Mouse (Mus musculus): Measurements from ENCODE around the gene Efl1. TPM values are rescaled to one million over a fixed set of nuclear protein-coding genes. Genes with fewer than 3 reads are reported as not detected.
"Not testable (repeated sequence)": the region's sequence is repeated elsewhere in the genome, so short reads cannot be mapped to it uniquely, and the experiment has no call there.

Gene Efl1
- polyA plus RNA-seq, 1 experiment, result 6.8 TPM

- TF ChIP-seq CTCF (IDR thresholded peaks at IDR 0.05; ENCODE audit: control insufficient read depth, insufficient read depth, low read length) (no peak), POLR2A (IDR thresholded peaks at IDR 0.05; ENCODE audit: borderline replicate concordance, control insufficient read depth, low read depth, low read length) (no peak)
- WGBS, result 7% methylated on average over 7 of the region's 7 CpGs
- H3K4me1 ChIP-seq (ENCODE audit: control insufficient read depth, insufficient read depth, low read length), result no peaks in the 10 kb centered on the region
- no peak overlapping the region for H3K4me3 ChIP-seq (replicated peaks; ENCODE audit: control insufficient read depth, low read depth, low read length)
- H3K27ac ChIP-seq (ENCODE audit: control insufficient read depth, insufficient read depth, low read depth, low read length, poor library complexity), result no peak overlapping the region
Observed at GRCm38 (mm10) chr7:82720906-82721305, 72.5 kb downstream of the Efl1 start.

GRCm38 (mm10) chr7:82722486-82723123 lies 74.2 kb downstream of the Efl1 start:
- whole genome bisulfite sequencing, result 87% methylated on average over 7 of the region's 7 CpGs

GRCm38 (mm10) chr7:82723151-82723871 lies 74.9 kb downstream of the Efl1 start:
- H3K27ac ChIP-seq (ENCODE audit: control insufficient read depth, insufficient read depth, low read depth, low read length, poor library complexity), result no peak overlapping the region
- 81% methylated on average over 7 of the region's 7 CpGs for WGBS
- H3K4me1 ChIP-seq (ENCODE audit: control insufficient read depth, insufficient read depth, low read length), result no peaks in the 10 kb centered on the region
- H3K4me3 ChIP-seq (replicated peaks; ENCODE audit: control insufficient read depth, low read depth, low read length), result no peak overlapping the region
- TF ChIP-seq CTCF (IDR thresholded peaks at IDR 0.05; ENCODE audit: control insufficient read depth, insufficient read depth, low read length) (no peak), POLR2A (IDR thresholded peaks at IDR 0.05; ENCODE audit: borderline replicate concordance, control insufficient read depth, low read depth, low read length) (no peak)

More at GRCm38 (mm10) chr7:82722486-82723123, 74.2 kb downstream of the Efl1 start:
- Histone ChIP-seq H3K27ac (ENCODE audit: control insufficient read depth, insufficient read depth, low read depth, low read length, poor library complexity) (no peak overlapping the region), H3K4me3 (replicated peaks; ENCODE audit: control insufficient read depth, low read depth, low read length) (no peak overlapping the region), H3K4me1 (ENCODE audit: control insufficient read depth, insufficient read depth, low read length) (no peaks in the 10 kb centered on the region)
- TF ChIP-seq POLR2A (IDR thresholded peaks at IDR 0.05; ENCODE audit: borderline replicate concordance, control insufficient read depth, low read depth, low read length) (no peak), CTCF (IDR thresholded peaks at IDR 0.05; ENCODE audit: control insufficient read depth, insufficient read depth, low read length) (no peak)

- no peak for TF ChIP-seq CTCF (IDR thresholded peaks at IDR 0.05; ENCODE audit: control insufficient read depth, insufficient read depth, low read length)
- TF ChIP-seq POLR2A (IDR thresholded peaks at IDR 0.05; ENCODE audit: borderline replicate concordance, control insufficient read depth, low read depth, low read length), result no peak
- Histone ChIP-seq H3K4me3 (replicated peaks; ENCODE audit: control insufficient read depth, low read depth, low read length) (no peak overlapping the region), H3K27ac (ENCODE audit: control insufficient read depth, insufficient read depth, low read depth, low read length, poor library complexity) (no peak overlapping the region), H3K4me1 (ENCODE audit: control insufficient read depth, insufficient read depth, low read length) (no peaks in the 10 kb centered on the region)
- 69% methylated on average over 3 of the region's 3 CpGs for WGBS
Observed at GRCm38 (mm10) chr7:82724491-82724890, 76.1 kb downstream of the Efl1 start.

DNA sequence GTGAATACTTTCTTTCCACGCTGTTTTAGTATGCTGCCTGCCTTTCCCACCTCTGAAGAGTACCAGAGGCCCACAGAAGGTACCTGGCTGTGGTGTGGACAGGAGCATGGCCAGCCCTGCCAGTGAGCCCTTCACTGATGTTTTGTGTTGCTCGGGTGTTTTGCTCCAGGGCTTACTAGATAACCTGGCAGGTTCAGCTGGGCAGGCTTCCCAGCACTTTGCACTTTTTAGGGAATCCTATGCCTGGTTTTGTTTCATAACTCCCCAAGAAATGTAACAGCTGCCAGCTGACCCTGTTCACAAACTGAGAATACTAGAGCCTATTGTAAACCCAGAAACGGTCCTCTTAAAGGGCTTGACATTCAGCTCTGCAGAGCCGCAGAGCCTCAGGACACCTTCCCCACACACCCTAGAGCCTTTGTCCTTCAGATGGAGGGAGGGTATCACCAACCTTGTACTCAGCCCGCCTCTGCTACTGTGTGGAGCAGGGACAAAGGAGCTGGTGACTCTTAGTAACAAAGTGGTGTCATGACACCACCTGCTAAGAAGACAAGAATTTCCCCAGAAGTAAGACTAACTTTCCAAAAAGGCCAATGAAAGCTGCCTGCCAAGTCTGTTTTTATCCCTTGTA lies 76.7 kb downstream of the Efl1 start:
- Histone ChIP-seq H3K4me3 (replicated peaks; ENCODE audit: control insufficient read depth, low read depth, low read length) (no peak overlapping the region), H3K27ac (ENCODE audit: control insufficient read depth, insufficient read depth, low read depth, low read length, poor library complexity) (no peak overlapping the region), H3K4me1 (ENCODE audit: control insufficient read depth, insufficient read depth, low read length) (no peaks in the 10 kb centered on the region)
- no peak for TF ChIP-seq POLR2A (IDR thresholded peaks at IDR 0.05; ENCODE audit: borderline replicate concordance, control insufficient read depth, low read depth, low read length)
- TF ChIP-seq CTCF (IDR thresholded peaks at IDR 0.05; ENCODE audit: control insufficient read depth, insufficient read depth, low read length), result no peak
- WGBS, result 88% methylated on average over 5 of the region's 5 CpGs

DNA sequence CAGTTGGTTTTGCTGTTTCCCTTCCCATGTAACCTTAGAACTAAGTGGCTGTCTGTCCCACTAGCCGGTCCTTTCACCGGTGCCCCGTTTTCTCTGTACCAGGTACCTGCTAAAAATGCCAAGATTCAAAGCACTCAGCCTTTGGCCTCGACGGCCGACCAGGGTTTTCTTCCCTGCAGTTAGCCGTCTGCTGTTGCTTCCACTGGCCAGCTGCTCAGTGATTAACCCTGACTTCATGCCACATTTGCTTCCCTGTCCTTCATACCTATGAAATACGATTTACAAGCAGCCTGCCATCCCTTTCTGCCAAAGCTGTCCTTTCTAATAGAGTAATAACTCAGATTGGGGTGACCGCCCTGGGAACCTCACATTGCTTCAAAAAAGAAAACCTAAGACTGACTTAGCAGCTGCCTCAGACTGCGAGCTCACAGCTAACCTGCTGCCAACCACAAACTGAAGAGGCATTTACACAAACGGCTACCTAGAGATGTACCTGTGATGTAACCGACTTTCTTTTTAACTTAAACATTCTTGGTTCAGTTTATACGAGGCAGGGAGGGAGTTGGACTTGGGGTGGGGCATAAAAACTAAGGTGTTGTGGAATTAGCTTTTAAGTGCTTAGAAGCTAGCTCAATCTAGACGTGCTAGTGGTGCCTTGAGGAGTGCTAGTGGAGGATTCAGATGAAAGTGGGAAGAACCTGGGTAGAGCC lies 77.5 kb downstream of the Efl1 start:
- Histone ChIP-seq H3K4me1 (ENCODE audit: control insufficient read depth, insufficient read depth, low read length) (no peaks in the 10 kb centered on the region), H3K27ac (ENCODE audit: control insufficient read depth, insufficient read depth, low read depth, low read length, poor library complexity) (no peak overlapping the region), H3K4me3 (replicated peaks; ENCODE audit: control insufficient read depth, low read depth, low read length) (no peak overlapping the region)
- no peak for TF ChIP-seq POLR2A (IDR thresholded peaks at IDR 0.05; ENCODE audit: borderline replicate concordance, control insufficient read depth, low read depth, low read length)
- no peak for TF ChIP-seq CTCF (IDR thresholded peaks at IDR 0.05; ENCODE audit: control insufficient read depth, insufficient read depth, low read length)
- 84% methylated on average over 14 of the region's 14 CpGs for WGBS

- no peak overlapping the region for H3K27ac ChIP-seq (ENCODE audit: control insufficient read depth, insufficient read depth, low read depth, low read length, poor library complexity)
- H3K4me3 ChIP-seq (replicated peaks; ENCODE audit: control insufficient read depth, low read depth, low read length), result no peak overlapping the region
- no peak for TF ChIP-seq POLR2A (IDR thresholded peaks at IDR 0.05; ENCODE audit: borderline replicate concordance, control insufficient read depth, low read depth, low read length)
- TF ChIP-seq CTCF (IDR thresholded peaks at IDR 0.05; ENCODE audit: control insufficient read depth, insufficient read depth, low read length), result no peak
- H3K4me1 ChIP-seq (ENCODE audit: control insufficient read depth, insufficient read depth, low read length), result no peaks in the 10 kb centered on the region
- 82% methylated on average over 5 of the region's 5 CpGs for WGBS
Observed at GRCm38 (mm10) chr7:82727066-82727465, 78.7 kb downstream of the Efl1 start.

GRCm38 (mm10) chr7:82729009-82729408 lies 80.6 kb downstream of the Efl1 start:
- WGBS, result 89% methylated on average over 6 of the region's 8 CpGs
- not testable (repeated sequence) for H3K4me1 ChIP-seq (ENCODE audit: control insufficient read depth, insufficient read depth, low read length); H3K4me3 ChIP-seq (replicated peaks; ENCODE audit: control insufficient read depth, low read depth, low read length); H3K27ac ChIP-seq (ENCODE audit: control insufficient read depth, insufficient read depth, low read depth, low read length, poor library complexity)

All from bone marrow, adult 2 months (tissue).